Mouse (Mus musculus) layer of hippocampus, adult 11-12 months (tissue): ENCODE data around the gene St6gal1.

Experiments
- DNase-seq: peaks from one replicate; pipeline ENCODE4 v3.0.0; 2022; ENCODE audit warnings: low spot score

The St6gal1 gene

GRCm38 (mm10) chr16:23337317-23337716 is 112.8 kb downstream of the St6gal1 start:
- DNase-seq, result no peak

GRCm38 (mm10) chr16:23341254-23341653 is 116.7 kb downstream of the St6gal1 start:
- no peak for DNase-seq

- no peak for DNase-seq
Measured at GRCm38 (mm10) chr16:23350802-23351201, 126.3 kb downstream of the St6gal1 start.

DNA sequence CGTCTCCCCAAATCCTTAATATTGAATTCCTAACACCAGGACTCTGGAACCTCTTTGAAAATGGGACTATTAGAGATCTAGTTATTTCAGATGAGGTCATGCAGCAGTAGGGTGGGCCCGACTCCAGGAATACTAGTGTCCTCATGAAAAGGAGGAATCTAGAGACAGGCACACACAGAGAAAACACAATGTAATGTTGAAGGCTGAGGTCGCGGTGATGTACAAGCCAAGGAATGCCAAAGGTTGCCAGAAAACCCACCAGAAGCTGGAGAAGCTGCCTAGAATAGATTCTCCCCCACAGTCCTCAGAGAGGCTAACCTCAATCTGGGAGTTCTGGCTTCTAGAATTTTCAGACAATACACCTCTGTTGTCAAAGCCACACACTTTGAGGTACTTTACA is 136.5 kb downstream of the St6gal1 start:
- no peak for DNase-seq

DNA sequence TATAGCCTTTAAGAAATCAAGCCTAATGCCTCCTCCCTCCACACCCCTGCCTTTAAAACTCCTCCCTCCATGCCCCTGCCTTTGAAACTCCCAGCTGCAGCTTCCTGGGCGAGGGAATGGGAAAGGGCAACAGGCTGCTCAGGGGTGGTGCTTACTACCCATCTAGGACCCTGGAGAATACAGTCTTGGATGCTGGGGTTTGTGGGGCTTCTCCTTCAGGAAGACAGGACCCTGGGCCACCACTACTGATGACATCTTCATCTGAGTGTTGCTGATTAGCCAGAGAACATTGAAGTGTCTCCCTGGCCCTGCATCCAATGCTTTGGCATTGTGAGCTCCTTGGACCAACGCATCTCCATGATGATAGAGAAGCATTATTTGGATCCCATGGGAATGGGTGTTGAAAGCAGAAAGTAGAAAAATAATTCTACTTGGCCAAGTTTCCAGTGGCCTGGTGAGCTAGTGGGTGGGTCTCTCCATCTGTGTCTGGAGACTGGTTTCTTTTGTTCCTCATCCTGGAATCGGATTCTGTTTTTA is 137.0 kb downstream of the St6gal1 start:
- no peak for DNase-seq

DNA sequence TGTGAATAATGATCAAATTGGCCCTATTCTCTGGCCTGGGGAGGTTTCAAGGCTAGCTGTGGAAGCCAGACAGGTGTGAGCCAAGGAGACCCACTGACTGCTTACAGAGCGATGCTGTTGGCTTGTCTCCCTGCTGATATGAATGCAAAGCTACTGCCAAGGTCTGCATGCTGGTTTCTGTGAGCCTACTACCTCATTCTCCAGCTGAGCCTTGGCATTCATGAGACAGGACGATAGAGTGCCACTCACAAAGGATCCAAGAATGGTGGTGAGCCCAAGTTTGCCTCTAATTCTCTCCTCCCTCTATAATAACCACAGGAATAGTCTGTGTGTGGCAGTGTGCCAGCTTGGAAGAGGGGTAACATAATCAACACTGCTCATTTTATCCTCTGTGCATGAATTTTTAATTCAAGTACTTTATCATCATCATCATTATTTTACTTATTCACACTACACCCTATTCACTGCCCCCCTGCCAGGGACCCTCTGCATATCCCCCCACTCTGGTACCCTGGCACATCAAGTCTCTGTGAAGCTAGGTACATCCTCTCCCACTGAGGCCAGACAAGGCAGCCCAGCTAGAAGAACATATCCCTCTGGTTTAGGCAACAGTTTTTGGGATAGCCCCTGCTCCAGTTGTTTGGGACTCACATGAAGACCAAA is 139.9 kb downstream of the St6gal1 start:
- no peak for DNase-seq

DNA sequence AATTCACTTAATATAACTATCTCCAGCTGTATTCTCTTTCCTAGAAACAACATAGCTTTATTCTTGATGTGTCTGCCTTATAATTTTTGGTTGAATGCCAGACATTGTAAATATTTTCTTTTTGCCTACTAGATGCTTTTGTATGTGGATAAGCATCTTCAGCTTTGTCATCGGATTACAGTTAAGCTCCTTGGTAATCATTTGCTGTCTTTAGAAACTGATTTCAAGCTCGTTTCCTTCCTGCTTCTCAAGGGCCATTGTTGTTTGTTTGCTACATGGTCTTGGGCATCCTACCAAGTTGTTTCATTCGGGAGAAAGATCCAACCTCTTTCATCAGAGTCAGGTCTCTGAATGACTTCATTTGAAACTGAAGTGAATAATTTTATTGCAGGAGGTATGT is 144.6 kb downstream of the St6gal1 start:
- DNase-seq, result no peak

- DNase-seq, result no peak
Measured at GRCm38 (mm10) chr16:23370724-23371123, 146.2 kb downstream of the St6gal1 start.

DNA sequence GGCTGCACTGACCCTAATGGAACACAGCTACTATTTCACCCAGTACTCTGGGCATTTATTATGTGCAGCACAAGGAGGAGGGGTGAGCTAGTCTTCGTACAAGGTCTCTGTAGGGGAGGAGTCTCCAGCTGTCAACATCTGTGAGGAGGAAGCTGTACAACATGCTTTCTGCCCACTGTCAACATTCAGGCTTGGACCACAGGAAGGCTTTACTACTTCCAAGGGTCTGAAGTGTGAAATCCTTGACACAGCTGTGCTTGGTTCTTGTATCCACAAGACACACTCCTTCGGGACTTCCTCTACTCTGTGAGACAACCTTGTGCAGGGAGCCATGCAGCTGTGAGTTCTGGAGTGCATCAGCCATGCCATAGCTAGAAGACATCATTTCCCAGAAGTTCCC is 147.8 kb downstream of the St6gal1 start:
- DNase-seq, result no peak

- DNase-seq, result no peak
Measured at GRCm38 (mm10) chr16:23374068-23374467, 149.5 kb downstream of the St6gal1 start.

GRCm38 (mm10) chr16:23374938-23375337 is 150.4 kb downstream of the St6gal1 start:
- peak; percentile 54 for DNase-seq

DNA sequence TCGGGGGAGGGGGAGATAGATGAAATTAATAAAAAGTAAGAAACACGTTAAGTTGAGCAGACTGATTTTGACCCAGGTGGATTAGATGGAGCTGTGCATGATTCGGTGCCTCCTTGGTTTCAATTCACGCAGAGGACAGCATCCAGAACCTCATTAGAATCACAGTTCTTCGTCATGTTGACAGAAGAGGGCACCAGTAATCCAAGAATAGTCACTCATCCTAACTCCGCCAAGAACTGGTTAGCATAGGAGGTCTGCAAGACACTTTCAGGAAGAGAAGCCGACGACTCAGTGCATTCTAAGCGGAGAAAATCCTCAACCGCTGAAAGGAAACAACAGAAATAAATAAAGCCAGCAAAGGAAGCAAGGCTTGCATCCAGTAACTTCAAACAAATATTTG is 151.6 kb downstream of the St6gal1 start:
- DNase-seq, result peak; percentile 24

GRCm38 (mm10) chr16:23379536-23380230 is 155.1 kb downstream of the St6gal1 start:
- DNase-seq, result no peak

DNA sequence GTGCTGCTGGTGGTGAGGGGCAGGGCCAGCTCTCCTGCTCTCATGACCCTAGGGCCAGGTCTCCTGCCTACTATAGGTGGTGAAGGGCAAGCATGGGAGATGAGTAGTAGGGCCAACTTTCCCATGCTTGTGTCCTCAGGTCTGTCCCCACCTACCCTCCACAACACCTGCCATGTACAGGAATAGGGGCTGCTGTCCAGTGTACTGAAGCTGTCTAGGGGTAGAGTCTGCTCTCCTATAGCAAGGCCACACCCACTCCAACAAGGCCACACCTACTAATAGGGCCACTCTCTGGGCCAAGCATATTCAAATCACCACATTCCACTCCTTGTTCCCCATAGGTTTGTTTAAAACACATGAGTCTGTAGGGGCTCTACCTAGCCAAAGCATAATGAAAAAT is 159.8 kb downstream of the St6gal1 start:
- no peak for DNase-seq

GRCm38 (mm10) chr16:23397931-23398330 is 173.4 kb downstream of the St6gal1 start:
- no peak for DNase-seq

- DNase-seq, result no peak
Measured at GRCm38 (mm10) chr16:23401463-23401862, 176.9 kb downstream of the St6gal1 start.

DNA sequence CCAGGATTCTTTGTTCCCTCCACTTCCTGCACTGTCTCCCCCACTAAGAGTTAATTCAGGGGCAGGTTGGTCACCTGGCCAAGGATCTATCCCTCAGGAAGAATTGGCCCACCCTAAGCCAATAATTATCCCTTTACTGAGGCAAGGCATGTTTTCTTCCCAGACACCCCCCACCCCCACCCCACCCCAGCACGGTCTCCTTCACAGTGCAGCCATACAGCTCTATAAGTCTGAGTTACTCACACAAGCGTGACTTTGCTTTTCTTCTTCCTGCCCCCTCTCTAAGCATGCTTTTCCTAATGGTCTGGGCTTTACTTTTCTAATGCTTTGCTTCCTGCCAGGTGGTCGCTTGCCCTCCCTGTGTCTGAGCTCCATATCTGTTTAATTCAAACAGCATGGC is 177.4 kb downstream of the St6gal1 start:
- DNase-seq, result no peak

DNA sequence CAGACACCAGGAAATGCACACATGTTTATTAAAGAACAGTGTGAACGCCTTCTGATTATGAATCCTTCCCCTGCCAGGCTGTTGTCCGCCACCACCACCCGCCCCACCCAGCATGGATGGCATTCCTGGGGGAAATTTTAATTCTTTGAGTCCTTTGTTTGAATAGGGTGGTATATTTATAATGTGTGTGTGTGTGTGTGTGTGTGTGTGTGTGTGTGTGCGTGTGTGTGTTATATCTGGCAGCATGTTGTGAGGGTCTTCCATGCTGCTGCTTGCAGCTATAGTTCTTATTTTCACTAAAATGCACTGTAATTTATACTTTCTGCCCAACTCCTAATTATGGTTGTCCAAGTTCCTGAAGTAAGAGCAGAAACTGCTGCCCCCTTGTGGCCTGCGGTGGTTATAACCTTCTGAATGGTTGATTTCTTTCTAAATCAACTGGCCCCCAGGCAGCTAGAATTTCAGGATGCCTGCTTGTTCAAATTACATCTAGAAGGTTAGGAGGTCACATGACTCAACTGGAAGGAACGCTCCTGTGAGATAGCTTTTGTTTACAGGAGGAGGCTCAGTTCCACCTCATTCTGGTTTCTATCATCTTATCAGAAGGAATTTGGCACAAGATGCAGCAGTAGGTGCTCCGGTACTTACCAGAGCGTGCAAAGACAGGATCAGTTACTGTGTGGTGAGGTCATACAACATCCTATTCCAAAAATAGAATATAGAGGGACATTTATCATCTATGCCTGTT is 178.6 kb downstream of the St6gal1 start:
- peak; percentile 84 for DNase-seq
